Mouse (Mus musculus) granulocyte monocyte progenitor cell, adult 5-6 weeks (primary cell): Measurements from ENCODE around the gene Jsrp1. TPM values are rescaled to one million over a fixed set of nuclear protein-coding genes. Genes with fewer than 3 reads are reported as not detected.
A peak's percentile ranks its signal among the peaks of the same experiment; 100 is the strongest.
"Not testable (repeated sequence)": the region's sequence is repeated elsewhere in the genome, so short reads cannot be mapped to it uniquely, and the experiment has no call there.

Source experiments
- ATAC-seq: replicated peaks from 2 replicates; pipeline ENCODE4 v1.8.0; 2016; ENCODE audit warnings: mild to moderate bottlenecking, moderate TSS enrichment, inconsistent platforms; ENCODE audit not compliant: poor library complexity, severe bottlenecking
- total RNA-seq, 2 experiments: library from RNA; stranded (forward) in 1 of 2; stranded (reverse) in 1 of 2; fragments of 200-712, 200-1000 nt in 1 of 2; fragments of >200 nt in 1 of 2; fragmentation: Nextera tagmentation in 1 of 2; gene quantifications; 2 replicates each; pipeline ENCODE4 v1.2.3; 2014 to 2017

Gene Jsrp1
- total RNA-seq, 2 experiments from 2014 or later, result not detected

- ATAC-seq, result no peak
These were observed 22.3 kb upstream of the Jsrp1 start for GRCm38 (mm10) chr10:80835617-80836016.

- ATAC-seq, result no peak
These were observed 19.5 kb upstream of the Jsrp1 start for GRCm38 (mm10) chr10:80832818-80833217.

GRCm38 (mm10) chr10:80831136-80831535 lies 17.8 kb upstream of the Jsrp1 start:
- peak; percentile 45 for ATAC-seq

- no peak for ATAC-seq
These were observed 16.3 kb upstream of the Jsrp1 start for GRCm38 (mm10) chr10:80829359-80830278.

- ATAC-seq, result not testable (repeated sequence)
These were observed 15.3 kb upstream of the Jsrp1 start for GRCm38 (mm10) chr10:80828587-80828986.

- ATAC-seq, result no peak
These were observed 14.6 kb upstream of the Jsrp1 start for GRCm38 (mm10) chr10:80827870-80828420.

- no peak for ATAC-seq
These were observed 14.0 kb upstream of the Jsrp1 start for GRCm38 (mm10) chr10:80827063-80827869.

GRCm38 (mm10) chr10:80826151-80827062 lies 13.1 kb upstream of the Jsrp1 start, which contains the start of gene Oaz1:
TSS of gene Oaz1 (plus strand) at chr10:80826656.
- ATAC-seq, result peak; percentile 79

- ATAC-seq, result no peak
These were observed 11.5 kb upstream of the Jsrp1 start for GRCm38 (mm10) chr10:80824827-80825226.

- ATAC-seq, result 0 out of 2 replicates have a peak, but pooled peaks have one; percentile 1
These were observed 10.7 kb upstream of the Jsrp1 start for GRCm38 (mm10) chr10:80823847-80824643.

- ATAC-seq, result no peak
These were observed 10.0 kb upstream of the Jsrp1 start for GRCm38 (mm10) chr10:80823316-80823715.

- ATAC-seq, result no peak
These were observed 9.2 kb upstream of the Jsrp1 start for GRCm38 (mm10) chr10:80822528-80822927.

- ATAC-seq, result no peak
These were observed 8.7 kb upstream of the Jsrp1 start for GRCm38 (mm10) chr10:80821991-80822390.

- no peak for ATAC-seq
These were observed 6.1 kb upstream of the Jsrp1 start for GRCm38 (mm10) chr10:80819406-80819805.

GRCm38 (mm10) chr10:80818599-80819281 lies 5.4 kb upstream of the Jsrp1 start:
- no peak for ATAC-seq

- ATAC-seq, result not testable (repeated sequence)
These were observed 4.7 kb upstream of the Jsrp1 start for GRCm38 (mm10) chr10:80817955-80818354.

- ATAC-seq, result no peak
These were observed 3.9 kb upstream of the Jsrp1 start for GRCm38 (mm10) chr10:80817164-80817563.

GRCm38 (mm10) chr10:80816303-80816702 lies 3.0 kb upstream of the Jsrp1 start:
- peak; percentile 82 for ATAC-seq
